Mouse (Mus musculus) stomach, postnatal 0 days (tissue): ENCODE results near the gene Iqcd. TPM values are rescaled to one million over a fixed set of nuclear protein-coding genes. Genes with fewer than 3 reads are reported as not detected.

Experiments used
- ATAC-seq: fragments of 200-750 bp; cut with Nextera tagmentation; 2 replicates; pipeline ENCODE4 v1.8.0; 2017; ENCODE audit not compliant: low FRiP score, low TSS enrichment
- DNase-seq: peaks from one replicate; pipeline ENCODE4 v3.0.0-alpha.2; 2016; ENCODE audit warnings: low spot score
- H3K27ac ChIP-seq: fragments of 300-500 bp; sonication (generic); replicated peaks from 2 replicates; pipeline ENCODE4 v1.5.1; 2014; ENCODE audit warnings: mild to moderate bottlenecking, control low read depth
- H3K27me3 ChIP-seq: fragments of 300-500 bp; sonication (generic); 2 replicates; pipeline ENCODE4 v1.6.1; 2014; ENCODE audit warnings: low read length; ENCODE audit not compliant: control insufficient read depth, insufficient read depth
- H3K36me3 ChIP-seq: fragments of 300-500 bp; sonication (generic); 2 replicates; pipeline ENCODE4 v1.6.1; 2014; ENCODE audit warnings: low read length, mixed read lengths; ENCODE audit not compliant: control insufficient read depth, insufficient read depth
- H3K4me1 ChIP-seq: fragments of 300-500 bp; sonication (generic); replicated peaks from 2 replicates; pipeline ENCODE4 v1.6.1; 2014; ENCODE audit warnings: antibody characterized with exemption; ENCODE audit not compliant: control insufficient read depth, insufficient read depth
- H3K4me2 ChIP-seq: fragments of 300-500 bp; sonication (generic); replicated peaks from 2 replicates; pipeline ENCODE4 v1.6.1; 2014; ENCODE audit warnings: low read depth, mild to moderate bottlenecking, control low read depth, moderate library complexity
- H3K4me3 ChIP-seq: fragments of 300-500 bp; sonication (generic); 2 replicates; pipeline ENCODE4 v1.5.1; 2014; ENCODE audit warnings: low read depth, low read length, control low read depth
- H3K9ac ChIP-seq: fragments of 300-500 bp; sonication (generic); 2 replicates; pipeline ENCODE4 v1.6.1; 2014; ENCODE audit warnings: mild to moderate bottlenecking, low read length, control low read depth, mixed read lengths
- H3K9me3 ChIP-seq: fragments of 300-500 bp; sonication (generic); 2 replicates; pipeline ENCODE4 v1.6.1; 2016; ENCODE audit warnings: low read length; ENCODE audit not compliant: control insufficient read depth
- CTCF ChIP-seq: IDR thresholded peaks from 2 replicates; pipeline ENCODE4 v1.5.1; 2016; ENCODE audit warnings: antibody characterized with exemption, low read depth, mild to moderate bottlenecking, moderate library complexity
- EP300 ChIP-seq: optimal IDR thresholded peaks from 2 replicates; pipeline ENCODE3; 2016; ENCODE audit warnings: antibody characterized with exemption
- WGBS: fragments of 180-500 bp; shearing (Covaris S2); extraction: QIAGEN DNeasy Blood & Tissue Kit; methylation state at CpG from one replicate; pipeline ENCODE4 v1.1.7; 2014; 5-methylcytosine and 5-hydroxymethylcytosine counted together
- polyA plus RNA-seq: library from polyadenylated mRNA; unstranded; fragments of >200 nt; fragmentation: Nextera tagmentation; extraction: Ambion mirVana; gene quantifications from 2 replicates; pipeline ENCODE4 v1.2.1, GENCODE M21; 2015

Iqcd gene
- polyA plus RNA-seq, 1 experiment from 2014 or later, result 0.36 TPM

- DNase-seq (peak; percentile 60), ATAC-seq (no peak)
- Histone ChIP-seq H3K4me2 (peak overlapping the region; percentile 94), H3K9ac (peak overlapping the region; percentile 85), H3K4me3 (peak overlapping the region; percentile 87), H3K36me3 (peaks cover 16% of the 10 kb centered on the region; the same call in 1 of the 2 replicates), H3K9me3 (no peaks in the 10 kb centered on the region), H3K27ac (peak overlapping the region; percentile 80), H3K4me1 (peaks cover 2% of the 10 kb centered on the region; the same call in 1 of the 2 replicates), H3K27me3 (no peaks in the 10 kb centered on the region)
- WGBS, result 9% methylated on average over 9 of the region's 9 CpGs
- TF ChIP-seq EP300, result no peak
- no peak for TF ChIP-seq CTCF
Measured at GRCm38 (mm10) chr5:120587616-120587926, 1.2 kb upstream of the Iqcd start.

DNA sequence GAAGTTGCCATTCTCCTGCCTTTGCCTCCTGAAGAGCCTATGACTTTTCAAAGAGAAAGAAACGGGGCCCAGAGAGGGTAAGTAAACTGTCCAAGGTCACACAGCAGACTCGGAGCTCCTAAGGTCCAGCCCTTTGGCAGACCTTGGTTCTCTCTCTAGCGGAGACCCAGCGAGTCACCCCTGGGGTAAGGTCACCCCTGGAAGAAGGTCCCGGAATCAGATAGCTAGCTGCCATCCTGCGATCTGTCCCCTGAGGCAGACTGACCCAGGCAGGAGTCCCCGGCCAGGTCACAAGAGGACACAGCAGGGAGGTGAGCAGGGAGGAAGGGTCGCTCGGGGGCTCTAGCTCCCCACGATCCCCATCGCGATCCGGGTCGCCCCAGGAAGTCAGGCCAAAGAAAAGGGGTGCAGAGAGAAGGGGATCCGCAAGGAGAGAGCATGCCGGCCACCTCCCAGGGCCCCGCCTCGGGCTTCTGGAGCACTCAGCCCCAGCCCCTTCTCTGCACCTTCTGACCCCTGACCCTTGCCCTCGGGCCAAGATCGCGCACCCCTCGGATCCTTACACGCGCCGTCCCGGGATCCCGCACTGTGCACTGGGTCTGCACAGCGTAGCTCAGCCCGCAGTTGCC, 762 bp upstream of the Iqcd start:
- H3K9me3 ChIP-seq, result no peaks in the 10 kb centered on the region
- no peaks in the 10 kb centered on the region for H3K27me3 ChIP-seq
- peaks cover 16% of the 10 kb centered on the region; the same call in 1 of the 2 replicates for H3K36me3 ChIP-seq
- DNase-seq (no peak), ATAC-seq (no peak)
- peak overlapping the region; percentile 94 for H3K4me2 ChIP-seq
- H3K9ac ChIP-seq, result peak overlapping the region; percentile 85
- H3K4me3 ChIP-seq, result peak overlapping the region; percentile 87
- under 1% methylated on average over 25 of the region's 29 CpGs for WGBS
- peak overlapping the region; percentile 80 for H3K27ac ChIP-seq
- peaks cover 2% of the 10 kb centered on the region; the same call in 1 of the 2 replicates for H3K4me1 ChIP-seq
- TF ChIP-seq EP300, result no peak
- TF ChIP-seq CTCF, result no peak

DNA sequence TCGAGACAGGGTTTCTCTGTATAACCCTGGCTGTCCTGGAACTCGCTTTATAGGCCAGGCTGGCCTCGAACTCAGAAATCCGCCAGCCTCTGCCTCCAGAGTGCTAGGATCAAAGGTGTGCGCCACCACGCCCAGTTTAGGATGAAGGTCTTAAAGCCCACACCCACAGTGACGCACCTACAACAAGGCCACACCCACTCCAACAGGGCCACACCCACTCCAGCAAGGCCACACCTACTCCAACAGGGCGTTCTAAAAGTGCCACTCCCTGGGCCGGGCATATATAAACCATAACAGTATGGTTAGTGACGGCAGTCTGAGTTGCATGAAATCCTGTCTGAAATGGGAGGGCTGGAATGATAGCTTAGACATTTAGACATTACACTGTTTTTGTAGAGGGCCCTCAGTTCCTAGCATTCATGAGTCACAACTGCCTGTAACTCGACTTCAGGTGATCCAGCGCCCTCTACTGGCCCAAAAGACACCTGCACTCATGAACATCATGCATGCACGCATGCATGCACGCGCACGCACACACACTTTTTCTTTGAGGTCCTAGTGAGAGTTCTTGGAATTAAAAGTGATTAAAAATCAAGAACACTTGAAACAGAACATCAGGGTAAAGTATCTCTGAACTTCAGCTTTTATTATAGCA, 1.7 kb downstream of the Iqcd start:
- Histone ChIP-seq H3K9me3 (no peaks in the 10 kb centered on the region), H3K4me1 (peaks cover 2% of the 10 kb centered on the region; the same call in 1 of the 2 replicates), H3K4me2 (no peak overlapping the region), H3K36me3 (no peaks in the 10 kb centered on the region), H3K27me3 (no peaks in the 10 kb centered on the region), H3K27ac (no peak overlapping the region), H3K9ac (no peak overlapping the region), H3K4me3 (no peak overlapping the region)
- 65% methylated on average over 16 of the region's 16 CpGs for WGBS
- DNase-seq, result peak; percentile 52
- ATAC-seq, result no peak
- no peak for TF ChIP-seq EP300
- TF ChIP-seq CTCF, result peak; percentile 69

DNA sequence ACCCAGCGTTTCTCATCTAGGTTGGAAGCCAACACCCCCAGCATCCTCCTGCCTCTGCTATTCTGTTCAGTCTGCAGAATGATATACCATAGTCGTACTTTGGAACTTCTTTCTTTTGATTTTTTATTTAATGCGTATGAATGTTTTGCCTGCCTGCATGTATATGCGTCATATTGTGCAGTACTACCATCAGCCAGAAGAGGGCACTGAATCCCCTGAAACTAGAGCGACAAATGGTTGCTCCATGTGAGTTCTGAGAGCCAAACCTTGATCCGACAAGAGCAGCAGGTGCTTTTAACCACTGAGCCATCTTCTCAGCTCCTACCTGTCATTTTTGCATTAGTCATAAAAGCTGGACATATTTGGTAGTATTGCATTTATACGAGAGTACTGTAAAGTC, 3.3 kb downstream of the Iqcd start:
- WGBS, result 68% methylated on average over 7 of the region's 7 CpGs
- Histone ChIP-seq H3K36me3 (no peaks in the 10 kb centered on the region), H3K4me3 (no peak overlapping the region), H3K27me3 (no peaks in the 10 kb centered on the region), H3K9ac (no peak overlapping the region), H3K9me3 (no peaks in the 10 kb centered on the region), H3K4me2 (no peak overlapping the region), H3K4me1 (peaks cover 2% of the 10 kb centered on the region; the same call in 1 of the 2 replicates), H3K27ac (no peak overlapping the region)
- DNase-seq, result peak; percentile 19
- ATAC-seq, result no peak
- TF ChIP-seq EP300 (no peak), CTCF (peak; percentile 58)

DNA sequence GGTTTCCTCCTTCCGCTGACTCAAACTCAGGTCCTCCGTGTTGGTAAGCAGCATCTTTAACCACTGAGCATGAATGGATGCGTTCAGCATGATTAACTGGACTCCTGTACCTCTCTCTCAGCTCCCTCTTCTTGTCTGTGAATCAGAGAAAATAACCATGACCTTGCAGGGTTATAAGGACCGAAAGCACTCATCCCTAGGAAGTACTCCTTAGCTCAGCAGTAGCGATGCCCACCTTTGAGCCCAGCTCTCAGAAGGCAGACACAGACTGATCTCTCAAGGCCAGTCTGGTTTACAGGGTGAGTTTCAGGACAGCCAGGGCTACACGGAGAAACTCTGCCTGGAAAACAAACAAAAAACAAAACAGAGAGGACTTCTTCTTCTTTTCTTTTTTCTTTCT, 5.7 kb downstream of the Iqcd start:
- Histone ChIP-seq H3K4me2 (no peak overlapping the region), H3K9me3 (no peaks in the 10 kb centered on the region), H3K4me1 (no peaks in the 10 kb centered on the region), H3K36me3 (no peaks in the 10 kb centered on the region), H3K9ac (no peak overlapping the region), H3K27me3 (no peaks in the 10 kb centered on the region), H3K4me3 (no peak overlapping the region), H3K27ac (no peak overlapping the region)
- no peak for DNase-seq
- WGBS, result 83% methylated on average over 6 of the region's 6 CpGs
- no peak for TF ChIP-seq CTCF
- no peak for TF ChIP-seq EP300
- ATAC-seq, result no peak

DNA sequence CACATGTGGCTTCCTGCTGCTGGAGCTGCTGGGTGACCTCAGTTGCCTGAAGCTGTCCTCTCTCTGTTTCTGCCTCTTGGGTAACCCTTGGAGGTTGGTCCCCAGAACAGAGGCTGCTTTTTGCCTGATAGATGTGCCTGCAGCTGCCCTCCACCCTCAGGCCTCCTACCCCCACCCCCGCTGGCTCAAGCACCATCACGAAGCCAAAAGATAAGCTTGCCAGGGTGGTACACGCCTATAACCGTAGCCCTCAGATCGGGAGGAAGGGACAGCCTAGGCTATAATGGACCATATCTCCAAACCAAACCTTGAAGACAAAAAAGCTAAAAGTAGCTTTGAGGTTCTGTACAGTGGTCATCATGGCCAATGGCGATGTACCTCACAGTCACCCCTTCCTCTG, 10.8 kb downstream of the Iqcd start:
- H3K9me3 ChIP-seq, result no peaks in the 10 kb centered on the region
- WGBS, result 81% methylated on average over 6 of the region's 6 CpGs
- no peak for ATAC-seq

More for the DNA sequence above, 10.8 kb downstream of the Iqcd start:
- Histone ChIP-seq H3K9ac (no peak overlapping the region), H3K36me3 (no peaks in the 10 kb centered on the region), H3K4me1 (no peaks in the 10 kb centered on the region), H3K27ac (no peak overlapping the region), H3K27me3 (no peaks in the 10 kb centered on the region), H3K4me3 (no peak overlapping the region), H3K4me2 (no peak overlapping the region)
- no peak for DNase-seq
- TF ChIP-seq CTCF, result no peak
- TF ChIP-seq EP300, result no peak
